Mouse (Mus musculus): Measurements from ENCODE around the gene Klk11. TPM values are rescaled to one million over a fixed set of nuclear protein-coding genes. Genes with fewer than 3 reads are reported as not detected.

Klk11 gene
- polyA plus RNA-seq, 1 experiment from 2014 or later, result not detected

GRCm38 (mm10) chr7:43799876-43800275 lies 25.5 kb downstream of the Klk11 start:
- H3K27me3 ChIP-seq (replicated peaks; ENCODE audit: control insufficient read depth, insufficient read depth, low read length), result peaks cover 21% of the 10 kb centered on the region
- DNase-seq (ENCODE audit: low spot score) (no peak), ATAC-seq (replicated peaks; ENCODE audit: low FRiP score) (no peak)
- no peaks in the 10 kb centered on the region for H3K36me3 ChIP-seq (ENCODE audit: control insufficient read depth, insufficient read depth, low read length)
- peaks cover 2% of the 10 kb centered on the region; the same call in 1 of the 2 replicates for H3K4me1 ChIP-seq (replicated peaks; ENCODE audit: control insufficient read depth, insufficient read depth, low read length)
- H3K4me3 ChIP-seq (ENCODE audit: low read depth, low read length), result no peak overlapping the region
- no peaks in the 10 kb centered on the region for H3K9me3 ChIP-seq (ENCODE audit: control insufficient read depth, low read length)
- no peak overlapping the region for H3K9ac ChIP-seq (ENCODE audit: low read depth, low read length)
- H3K27ac ChIP-seq (ENCODE audit: low read depth, low read length), result no peak overlapping the region
- WGBS, result 78% methylated on average over 7 of the region's 7 CpGs
- no peak overlapping the region for H3K4me2 ChIP-seq

GRCm38 (mm10) chr7:43810994-43811393 lies 36.6 kb downstream of the Klk11 start, which contains the start of gene Klk7:
TSS of gene Klk7 (plus strand) at chr7:43811294.
- H3K9ac ChIP-seq (ENCODE audit: low read depth, low read length), result no peak within 1 kb of the TSS
- H3K4me3 ChIP-seq (ENCODE audit: low read depth, low read length), result no peak within 1 kb of the TSS
- H3K27ac ChIP-seq (ENCODE audit: low read depth, low read length), result no peak within 1 kb of the TSS
- DNase-seq (ENCODE audit: low spot score), result no peak
- ATAC-seq (replicated peaks; ENCODE audit: low FRiP score), result no peak
- WGBS, result 46% methylated on average over 5 of the region's 5 CpGs
- no peak within 1 kb of the TSS for H3K4me2 ChIP-seq
- no peaks in the 10 kb centered on the region for H3K36me3 ChIP-seq (ENCODE audit: control insufficient read depth, insufficient read depth, low read length)
- H3K9me3 ChIP-seq (ENCODE audit: control insufficient read depth, low read length), result no peaks in the 10 kb centered on the region
- no peaks in the 10 kb centered on the region for H3K4me1 ChIP-seq (replicated peaks; ENCODE audit: control insufficient read depth, insufficient read depth, low read length)
- H3K27me3 ChIP-seq (replicated peaks; ENCODE audit: control insufficient read depth, insufficient read depth, low read length), result no peaks in the 10 kb centered on the region

GRCm38 (mm10) chr7:43815211-43815610 lies 40.8 kb downstream of the Klk11 start:
- no peaks in the 10 kb centered on the region for H3K36me3 ChIP-seq (ENCODE audit: control insufficient read depth, insufficient read depth, low read length)
- H3K27me3 ChIP-seq (replicated peaks; ENCODE audit: control insufficient read depth, insufficient read depth, low read length), result no peaks in the 10 kb centered on the region
- H3K9me3 ChIP-seq (ENCODE audit: control insufficient read depth, low read length), result no peaks in the 10 kb centered on the region
- H3K9ac ChIP-seq (ENCODE audit: low read depth, low read length), result no peak overlapping the region
- H3K4me2 ChIP-seq, result no peak overlapping the region
- peak; percentile 12 for DNase-seq (ENCODE audit: low spot score)
- H3K4me3 ChIP-seq (ENCODE audit: low read depth, low read length), result no peak overlapping the region
- H3K4me1 ChIP-seq (replicated peaks; ENCODE audit: control insufficient read depth, insufficient read depth, low read length), result no peaks in the 10 kb centered on the region
- 79% methylated on average over 7 of the region's 7 CpGs for WGBS
- ATAC-seq (replicated peaks; ENCODE audit: low FRiP score), result no peak
- H3K27ac ChIP-seq (ENCODE audit: low read depth, low read length), result no peak overlapping the region

- Histone ChIP-seq H3K4me2 (no peak overlapping the region), H3K4me3 (ENCODE audit: low read depth, low read length) (no peak overlapping the region), H3K27me3 (replicated peaks; ENCODE audit: control insufficient read depth, insufficient read depth, low read length) (no peaks in the 10 kb centered on the region), H3K27ac (ENCODE audit: low read depth, low read length) (no peak overlapping the region), H3K9ac (ENCODE audit: low read depth, low read length) (no peak overlapping the region), H3K36me3 (ENCODE audit: control insufficient read depth, insufficient read depth, low read length) (no peaks in the 10 kb centered on the region), H3K9me3 (ENCODE audit: control insufficient read depth, low read length) (no peaks in the 10 kb centered on the region), H3K4me1 (replicated peaks; ENCODE audit: control insufficient read depth, insufficient read depth, low read length) (no peaks in the 10 kb centered on the region)
- DNase-seq (ENCODE audit: low spot score), result peak; percentile 7
- ATAC-seq (replicated peaks; ENCODE audit: low FRiP score), result no peak
Observed at GRCm38 (mm10) chr7:43816746-43817145, 42.3 kb downstream of the Klk11 start.

DNA sequence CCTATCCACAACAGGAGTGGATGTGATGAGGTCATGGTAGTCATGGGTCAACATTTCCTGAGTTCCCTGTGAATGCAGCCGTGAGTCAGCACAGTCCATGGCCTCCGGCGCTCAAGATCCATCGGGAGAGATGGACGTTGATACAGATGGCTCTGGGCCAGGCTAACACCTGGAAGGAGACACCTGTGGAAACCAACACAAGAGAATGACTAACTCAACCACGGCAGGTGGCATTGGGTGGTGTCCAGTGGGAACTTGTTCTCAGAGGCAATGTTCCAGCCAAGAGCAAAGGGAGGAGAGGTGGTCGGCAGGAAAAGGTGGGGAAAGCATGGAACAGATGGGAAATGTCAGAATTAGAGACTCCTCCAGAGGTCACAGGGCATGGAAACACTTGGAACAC lies 47.2 kb downstream of the Klk11 start:
- 82% methylated on average over 7 of the region's 7 CpGs for WGBS
- H3K4me1 ChIP-seq (replicated peaks; ENCODE audit: control insufficient read depth, insufficient read depth, low read length), result no peaks in the 10 kb centered on the region

GRCm38 (mm10) chr7:43824199-43824598 lies 49.8 kb downstream of the Klk11 start, which contains the start of gene Klk6:
TSS of gene Klk6 (plus strand) at chr7:43824499.
- no peak for ATAC-seq (replicated peaks; ENCODE audit: low FRiP score)
- no peak within 1 kb of the TSS for H3K4me2 ChIP-seq
- 82% methylated on average over 10 of the region's 10 CpGs for WGBS
- H3K4me1 ChIP-seq (replicated peaks; ENCODE audit: control insufficient read depth, insufficient read depth, low read length), result no peaks in the 10 kb centered on the region
- H3K27me3 ChIP-seq (replicated peaks; ENCODE audit: control insufficient read depth, insufficient read depth, low read length), result no peaks in the 10 kb centered on the region
- DNase-seq (ENCODE audit: low spot score), result no peak
- H3K9me3 ChIP-seq (ENCODE audit: control insufficient read depth, low read length), result no peaks in the 10 kb centered on the region
- H3K9ac ChIP-seq (ENCODE audit: low read depth, low read length), result no peak within 1 kb of the TSS
- no peak within 1 kb of the TSS for H3K27ac ChIP-seq (ENCODE audit: low read depth, low read length)
- H3K4me3 ChIP-seq (ENCODE audit: low read depth, low read length), result no peak within 1 kb of the TSS
- H3K36me3 ChIP-seq (ENCODE audit: control insufficient read depth, insufficient read depth, low read length), result no peaks in the 10 kb centered on the region

More for the DNA sequence above, 47.2 kb downstream of the Klk11 start:
- Histone ChIP-seq H3K4me3 (ENCODE audit: low read depth, low read length) (no peak overlapping the region), H3K4me2 (no peak overlapping the region), H3K9ac (ENCODE audit: low read depth, low read length) (no peak overlapping the region), H3K9me3 (ENCODE audit: control insufficient read depth, low read length) (no peaks in the 10 kb centered on the region), H3K36me3 (ENCODE audit: control insufficient read depth, insufficient read depth, low read length) (no peaks in the 10 kb centered on the region), H3K27ac (ENCODE audit: low read depth, low read length) (no peak overlapping the region), H3K27me3 (replicated peaks; ENCODE audit: control insufficient read depth, insufficient read depth, low read length) (no peaks in the 10 kb centered on the region)
- no peak for DNase-seq (ENCODE audit: low spot score)
- ATAC-seq (replicated peaks; ENCODE audit: low FRiP score), result no peak

DNA sequence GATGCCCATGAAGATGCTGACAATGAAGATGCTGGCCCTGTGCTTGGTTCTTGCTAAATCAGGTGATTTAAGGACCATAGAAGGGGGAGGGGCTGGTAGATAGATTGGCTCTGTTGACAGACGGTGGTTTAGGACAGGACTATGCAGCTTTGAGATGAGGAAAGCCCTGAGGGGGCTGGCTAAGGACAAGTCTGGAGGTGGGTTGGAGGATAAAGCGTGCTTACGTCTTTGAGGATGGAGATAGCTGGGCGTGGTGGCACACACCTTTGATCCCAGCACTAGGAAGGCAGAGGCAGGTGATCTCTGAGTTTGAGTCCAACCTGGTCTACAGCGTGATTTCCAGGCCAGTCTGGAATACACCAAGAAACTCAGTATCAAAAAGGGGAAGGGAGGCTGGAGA lies 51.7 kb downstream of the Klk11 start:
- no peak for ATAC-seq (replicated peaks; ENCODE audit: low FRiP score)
- no peaks in the 10 kb centered on the region for H3K27me3 ChIP-seq (replicated peaks; ENCODE audit: control insufficient read depth, insufficient read depth, low read length)
- H3K27ac ChIP-seq (ENCODE audit: low read depth, low read length), result no peak overlapping the region
- no peaks in the 10 kb centered on the region for H3K4me1 ChIP-seq (replicated peaks; ENCODE audit: control insufficient read depth, insufficient read depth, low read length)
- no peaks in the 10 kb centered on the region for H3K9me3 ChIP-seq (ENCODE audit: control insufficient read depth, low read length)
- H3K4me2 ChIP-seq, result no peak overlapping the region
- WGBS, result 74% methylated on average over 5 of the region's 5 CpGs
- no peak overlapping the region for H3K9ac ChIP-seq (ENCODE audit: low read depth, low read length)
- no peak for DNase-seq (ENCODE audit: low spot score)
- H3K4me3 ChIP-seq (ENCODE audit: low read depth, low read length), result no peak overlapping the region
- no peaks in the 10 kb centered on the region for H3K36me3 ChIP-seq (ENCODE audit: control insufficient read depth, insufficient read depth, low read length)

DNA sequence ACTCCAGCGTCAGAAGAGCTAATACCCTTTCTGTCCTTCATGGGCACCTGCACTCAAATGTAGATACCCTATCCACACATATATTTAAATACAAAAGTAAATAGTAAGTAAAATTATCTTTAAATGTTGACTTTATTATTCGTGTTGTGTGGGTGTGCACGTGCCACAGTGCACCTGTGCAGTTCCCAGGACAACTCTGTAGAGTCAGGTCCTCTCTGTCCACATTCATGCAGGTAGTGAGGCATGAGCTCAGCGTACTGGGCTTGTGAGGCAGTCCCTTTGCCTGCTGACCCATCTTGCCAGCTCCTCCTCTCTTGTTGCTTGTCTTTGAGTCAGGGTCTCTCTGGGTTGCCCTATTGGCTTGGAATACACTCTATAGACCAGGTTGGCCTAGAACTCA lies 53.3 kb downstream of the Klk11 start:
- DNase-seq (ENCODE audit: low spot score), result no peak
- Histone ChIP-seq H3K4me1 (replicated peaks; ENCODE audit: control insufficient read depth, insufficient read depth, low read length) (no peaks in the 10 kb centered on the region), H3K36me3 (ENCODE audit: control insufficient read depth, insufficient read depth, low read length) (no peaks in the 10 kb centered on the region), H3K4me2 (no peak overlapping the region), H3K9me3 (ENCODE audit: control insufficient read depth, low read length) (no peaks in the 10 kb centered on the region), H3K9ac (ENCODE audit: low read depth, low read length) (no peak overlapping the region), H3K4me3 (ENCODE audit: low read depth, low read length) (no peak overlapping the region), H3K27me3 (replicated peaks; ENCODE audit: control insufficient read depth, insufficient read depth, low read length) (no peaks in the 10 kb centered on the region), H3K27ac (ENCODE audit: low read depth, low read length) (no peak overlapping the region)
- ATAC-seq (replicated peaks; ENCODE audit: low FRiP score), result no peak
- WGBS, result 79% methylated on average over 4 of the region's 4 CpGs
